Mouse (Mus musculus) spleen, adult 12 weeks (tissue): ENCODE results near the gene Dock8.

Experiments
- DNase-seq: peaks from one replicate; pipeline ENCODE4 v3.0.0; 2022; ENCODE audit warnings: low spot score

Dock8 gene

DNA sequence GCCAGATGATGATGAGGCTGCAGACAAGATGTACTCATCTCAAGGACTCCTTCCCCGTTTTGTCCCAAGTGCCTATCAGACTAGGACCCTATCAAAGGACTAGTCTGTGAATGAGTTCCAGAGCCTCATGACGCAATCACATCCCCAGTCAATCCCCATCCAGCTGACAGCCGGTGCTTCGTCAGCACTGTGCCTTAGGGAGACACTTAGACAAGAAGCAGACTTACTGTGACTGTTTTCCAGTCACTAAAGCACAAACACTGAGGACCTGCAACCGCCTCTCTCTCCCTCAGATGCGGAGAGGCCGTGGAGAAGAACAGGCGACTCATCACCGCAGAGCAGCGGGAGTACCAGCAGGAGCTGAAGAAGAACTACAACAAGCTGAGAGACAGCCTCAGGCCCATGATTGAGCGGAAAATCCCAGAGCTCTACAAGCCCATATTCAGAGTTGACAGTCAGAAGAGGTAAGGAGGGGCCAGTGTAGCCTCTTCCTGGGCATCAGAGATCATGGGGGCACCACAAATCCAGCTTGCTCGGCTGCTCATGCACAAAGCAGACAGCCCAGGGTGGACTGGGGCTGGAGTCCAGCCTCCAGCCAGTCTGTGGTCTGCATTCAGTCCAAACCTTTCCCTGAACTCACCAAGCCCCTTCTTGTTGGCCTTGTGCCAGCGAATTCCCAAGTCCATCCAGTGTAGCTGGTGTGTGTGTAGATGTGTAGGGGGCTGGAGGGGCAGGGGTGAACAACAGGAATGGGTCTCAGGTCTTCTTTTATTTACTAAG is 200.9 kb downstream of the Dock8 start:
- DNase-seq, result no peak

DNA sequence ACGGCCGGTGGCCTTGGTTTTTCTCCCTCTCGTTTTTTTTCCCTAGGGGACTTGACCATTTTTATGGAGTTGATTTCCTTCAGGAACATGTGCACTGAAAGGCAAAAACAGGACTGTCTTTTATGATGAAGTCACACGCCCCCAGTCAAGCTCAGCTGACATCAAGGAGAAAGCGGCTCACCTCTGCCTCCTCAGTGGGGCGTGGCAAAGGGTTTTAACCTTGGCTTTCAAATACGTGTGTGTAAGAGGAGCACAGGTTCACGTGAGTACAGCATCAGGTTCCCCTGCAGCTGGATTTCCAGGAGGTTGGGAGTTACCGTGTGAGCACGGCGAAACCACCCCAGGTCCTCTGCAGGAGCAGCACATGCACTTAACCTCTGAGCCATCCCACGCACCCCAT is 203.7 kb downstream of the Dock8 start:
- DNase-seq, result no peak

DNA sequence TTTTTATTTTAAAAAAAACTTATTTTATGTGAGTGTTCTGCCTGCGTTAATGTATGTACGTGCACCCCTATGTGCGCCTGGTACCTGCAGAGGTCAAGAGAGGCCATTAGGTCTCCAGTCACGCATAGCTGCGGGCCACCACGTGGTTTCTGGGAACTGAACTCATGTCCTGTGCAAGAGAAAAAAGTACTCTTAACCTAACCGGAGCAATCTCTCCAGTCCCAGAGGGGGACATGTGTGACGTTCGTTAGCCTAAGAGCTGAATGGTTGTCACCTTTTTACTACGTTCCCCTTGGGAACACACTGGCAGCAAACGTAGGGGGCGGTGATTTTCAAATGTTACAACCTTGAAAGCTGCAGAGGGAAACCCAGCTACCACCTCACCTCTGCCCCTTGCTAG is 207.6 kb downstream of the Dock8 start:
- DNase-seq, result no peak

DNA sequence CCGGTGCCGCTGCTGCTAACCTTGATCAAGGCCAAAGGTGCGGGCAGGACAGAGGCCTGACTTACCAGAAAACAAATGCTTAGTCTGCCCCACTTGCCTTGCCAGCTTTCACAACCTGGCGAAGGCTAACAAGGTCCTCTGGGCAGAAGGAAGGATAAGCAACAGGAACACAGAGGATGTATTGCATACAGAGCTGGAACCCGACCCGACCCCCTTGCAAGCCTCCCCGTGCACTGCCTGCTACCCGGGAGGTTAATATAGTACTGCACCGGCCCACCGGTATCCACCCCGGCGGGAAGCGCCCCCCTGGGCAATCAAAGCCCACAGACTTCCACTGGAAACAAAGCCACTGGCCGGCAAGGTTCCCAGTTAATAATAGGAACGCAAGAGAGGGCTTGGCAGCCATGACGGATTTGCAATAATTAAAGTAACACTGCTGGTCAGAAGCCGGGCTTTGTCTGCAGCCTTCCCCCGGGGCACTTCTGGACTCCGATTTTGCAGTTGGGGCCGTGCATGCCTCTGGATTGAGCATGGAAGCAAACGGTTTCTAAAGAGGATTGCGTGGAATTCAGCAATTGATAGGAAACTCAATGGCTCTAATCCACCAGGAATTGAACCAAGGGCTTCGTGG is 208.5 kb downstream of the Dock8 start:
- DNase-seq, result no peak

DNA sequence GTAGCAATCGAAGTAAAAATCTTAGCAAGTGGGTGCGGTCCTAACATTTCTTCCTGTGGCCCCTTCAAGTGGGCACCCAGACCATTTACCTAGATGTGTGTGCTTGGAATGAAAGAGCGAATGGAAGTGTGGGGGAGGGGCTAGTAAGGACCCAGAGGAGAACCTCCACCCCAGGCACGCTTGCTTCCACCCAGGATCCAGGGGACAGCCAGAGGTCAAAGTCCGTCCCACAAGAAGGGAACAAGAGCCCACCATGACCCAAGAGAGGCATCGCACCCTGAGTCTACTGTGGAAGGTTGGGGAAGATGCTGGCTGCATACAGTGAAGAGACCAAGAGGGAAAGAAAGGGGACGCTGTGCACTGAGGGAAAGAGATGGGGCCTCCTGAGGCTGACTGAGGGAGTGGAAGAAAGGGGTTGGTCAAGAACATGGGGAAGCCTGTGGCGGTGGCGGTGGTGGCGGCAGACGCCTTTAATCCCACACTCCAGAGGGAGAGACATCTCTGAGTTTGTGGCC is 209.3 kb downstream of the Dock8 start:
- no peak for DNase-seq

DNA sequence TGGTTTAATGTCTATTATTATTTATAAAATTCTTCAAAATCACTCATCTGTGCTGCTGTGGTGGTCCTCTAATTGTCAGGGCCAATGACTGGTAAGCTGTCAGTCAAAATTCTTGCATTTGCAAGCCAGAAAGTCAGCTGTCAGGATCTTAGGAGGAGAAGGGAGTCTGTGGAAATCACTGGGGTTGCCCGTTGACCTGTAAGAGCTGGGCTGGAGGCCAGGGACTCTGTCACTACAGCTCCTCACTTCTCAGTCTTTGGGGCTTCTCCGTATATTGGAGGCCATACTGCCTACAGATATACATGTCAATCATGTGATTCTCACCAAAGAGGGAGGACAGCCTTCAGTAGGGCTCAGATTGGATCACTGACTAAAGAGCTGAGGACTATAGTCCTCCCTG is 221.3 kb downstream of the Dock8 start:
- no peak for DNase-seq

DNA sequence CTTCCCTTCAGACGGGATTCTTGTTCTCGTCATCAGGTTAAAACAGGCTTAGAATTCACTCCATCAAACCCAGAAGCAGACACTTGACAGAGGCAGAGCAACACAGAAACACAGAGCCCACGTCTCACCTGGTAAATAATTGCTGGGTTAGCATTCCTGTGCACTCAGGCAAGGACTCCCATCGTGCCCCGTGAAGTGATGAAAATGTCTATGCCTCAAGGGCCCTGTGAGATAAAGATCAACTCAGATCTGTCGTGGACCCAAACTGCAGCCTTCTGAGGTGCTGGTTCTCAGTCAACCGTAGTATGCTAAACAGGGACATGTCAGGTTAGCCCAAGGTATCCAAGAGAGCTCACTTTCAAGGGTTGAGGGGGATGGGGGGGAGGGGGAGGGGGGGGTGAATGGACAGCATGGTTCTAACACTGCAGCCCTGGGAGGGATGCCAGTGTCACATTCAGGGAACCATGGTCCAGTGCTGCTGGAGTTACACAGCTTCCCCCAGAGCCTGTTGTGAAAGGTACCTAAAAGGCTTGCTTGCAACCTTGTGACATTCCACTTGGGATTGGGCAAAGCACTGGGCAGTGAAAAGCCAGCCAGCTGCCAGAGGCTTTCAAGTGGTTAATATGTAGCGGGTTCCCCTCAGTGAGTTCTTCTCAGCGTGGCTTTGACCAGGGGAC is 222.8 kb downstream of the Dock8 start:
- no peak for DNase-seq

DNA sequence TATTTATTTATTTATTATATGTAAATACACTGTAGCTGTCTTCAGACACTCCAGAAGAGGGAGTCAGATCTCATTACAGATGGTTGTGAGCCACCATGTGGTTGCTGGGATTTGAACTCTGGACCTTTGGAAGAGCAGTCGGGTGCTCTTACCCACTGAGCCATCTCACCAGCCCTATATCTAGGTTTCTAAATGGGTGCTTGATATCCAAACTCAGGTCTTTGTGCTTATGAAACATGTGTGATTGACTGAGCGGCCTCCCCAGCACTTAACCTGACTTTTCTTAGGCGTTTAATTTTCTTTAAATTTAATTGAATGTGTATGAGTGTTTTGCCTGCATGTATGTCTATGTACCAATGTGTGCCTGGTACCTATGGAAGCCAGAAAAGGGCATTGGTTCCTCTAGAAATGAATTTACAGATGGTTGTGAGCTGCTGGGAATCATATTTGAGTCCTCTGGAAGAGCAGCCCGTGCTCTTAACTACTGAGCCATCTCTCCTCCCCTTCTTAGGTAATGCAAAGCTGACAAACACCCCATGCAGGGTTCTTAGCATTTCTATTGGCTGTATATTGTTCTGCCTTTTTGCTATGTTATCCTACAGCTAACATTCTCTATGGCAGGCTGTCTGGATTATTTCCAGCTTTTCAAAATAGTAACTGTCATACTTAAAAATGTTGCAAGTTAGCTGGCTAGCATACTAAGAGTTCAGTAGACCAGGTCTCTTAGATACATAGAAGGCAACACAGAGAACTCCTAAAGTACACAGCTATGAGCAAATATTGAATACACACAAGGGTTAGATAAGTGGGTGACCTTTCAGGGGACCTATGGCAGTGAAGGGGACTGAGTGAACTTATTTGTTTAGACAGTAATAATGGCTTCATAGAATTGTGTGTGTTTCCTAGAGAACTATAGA is 231.0 kb downstream of the Dock8 start:
- no peak for DNase-seq

DNA sequence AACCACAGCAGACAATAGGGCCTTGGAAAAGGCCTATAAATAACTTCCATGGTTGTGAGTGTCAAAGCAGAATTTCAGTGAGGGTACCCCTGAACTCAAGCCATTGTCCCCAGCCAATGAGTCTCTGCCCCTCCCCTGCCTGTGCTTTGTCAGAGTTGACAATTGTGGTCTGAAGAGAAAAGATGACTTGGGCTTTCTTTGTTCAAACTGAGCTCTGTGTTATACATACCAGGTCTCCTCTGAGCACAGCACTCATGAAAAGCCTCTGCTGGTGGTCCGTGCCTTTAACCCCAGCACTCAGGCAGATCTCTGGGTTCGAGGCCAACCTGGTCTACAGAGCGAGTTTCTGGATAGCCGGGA is 231.6 kb downstream of the Dock8 start:
- no peak for DNase-seq

DNA sequence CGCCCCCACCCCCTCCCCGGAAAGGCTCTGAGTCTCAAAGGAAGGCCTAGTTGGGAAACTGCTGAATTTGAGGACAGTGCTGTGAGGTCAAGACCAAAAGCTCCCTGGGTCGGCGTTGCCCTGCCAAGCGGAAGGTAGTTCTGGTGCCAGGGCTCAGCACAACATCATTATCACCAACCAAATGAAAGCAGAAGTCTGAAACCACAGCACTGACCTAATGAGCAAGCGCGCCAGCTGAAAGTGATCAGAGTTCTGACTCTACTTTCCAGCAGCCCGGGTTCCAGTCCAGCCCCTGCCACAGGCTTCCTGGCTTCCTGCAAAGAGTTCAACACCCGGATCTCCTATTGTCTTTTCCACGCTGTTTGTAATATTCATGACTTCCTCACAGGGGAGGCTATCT is 232.7 kb downstream of the Dock8 start:
- DNase-seq, result no peak

DNA sequence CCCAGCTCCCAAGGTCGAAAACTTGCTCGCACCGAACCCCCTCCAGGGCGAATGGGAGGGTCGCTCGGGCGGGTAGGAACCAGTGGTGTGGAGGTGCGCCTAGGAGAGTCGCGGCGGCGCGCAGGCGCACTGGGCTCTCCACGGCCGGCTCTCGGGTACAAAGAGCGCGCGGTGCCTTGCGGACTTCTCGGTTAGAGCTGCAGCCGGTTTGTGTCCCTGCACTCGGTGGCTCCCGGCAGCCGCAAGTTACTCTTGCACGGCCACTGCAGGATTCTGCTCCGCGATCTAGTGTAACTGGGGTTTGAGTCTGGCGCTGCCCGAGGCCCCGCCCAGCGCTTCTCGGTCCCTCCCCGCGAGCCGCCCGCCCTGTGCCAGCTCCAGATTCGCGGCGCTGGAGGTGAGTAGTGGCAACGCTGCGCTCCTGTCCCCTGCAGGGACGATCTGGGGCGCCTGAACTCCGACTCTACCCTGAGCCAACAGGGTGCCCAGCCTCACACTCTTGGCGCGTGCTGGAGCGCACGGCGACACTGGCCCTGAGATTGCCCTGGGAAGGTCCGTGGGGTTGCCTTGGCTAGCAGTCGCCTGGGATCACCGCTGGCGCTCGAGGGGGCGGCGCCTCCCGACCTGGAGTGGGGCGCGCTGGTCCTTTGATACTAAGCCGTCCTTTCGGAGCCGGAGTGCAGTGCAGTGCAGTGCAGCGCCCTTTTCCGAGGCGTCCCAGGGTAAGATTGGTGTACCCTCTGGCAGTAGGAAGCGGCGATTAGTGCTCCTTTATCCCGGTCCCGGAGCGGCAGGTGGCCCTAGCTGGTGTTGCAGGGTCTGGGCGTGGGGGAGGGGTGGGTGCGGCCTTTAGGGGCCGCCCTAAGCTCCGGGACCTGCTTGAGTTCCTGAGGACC is 237.5 kb downstream of the Dock8 start, which contains the start of gene Kank1:
Gene Kank1, plus strand, starts transcription at position 380 of the 896 bp plus-strand sequence.
- DNase-seq, result no peak

DNA sequence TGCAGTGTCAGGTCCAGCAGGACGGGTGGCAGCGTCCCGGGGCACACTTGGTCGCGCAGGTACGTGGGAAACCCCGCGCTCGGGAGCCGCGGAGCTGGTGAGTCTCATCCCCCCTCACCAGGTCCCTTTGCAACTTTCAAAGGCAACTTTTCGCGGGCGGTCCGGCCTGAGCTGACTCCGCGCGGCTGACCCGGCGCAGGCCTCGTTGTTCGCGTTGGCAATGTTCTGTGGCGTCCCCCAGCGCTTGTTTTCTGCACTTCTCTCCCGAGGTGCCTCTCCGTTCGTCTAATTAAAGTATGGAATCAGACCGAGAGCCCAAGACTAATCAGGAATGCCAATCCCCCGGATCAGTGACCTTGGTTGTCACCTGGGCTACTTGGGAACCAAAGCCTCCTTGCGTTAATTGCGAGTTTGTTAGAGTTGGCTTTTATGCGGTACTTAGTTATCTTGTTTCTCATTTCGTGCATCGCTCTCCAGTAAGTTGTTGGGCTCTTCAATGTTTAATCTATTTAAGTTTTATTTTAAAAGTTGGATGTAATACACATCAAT is 238.2 kb downstream of the Dock8 start:
- no peak for DNase-seq

DNA sequence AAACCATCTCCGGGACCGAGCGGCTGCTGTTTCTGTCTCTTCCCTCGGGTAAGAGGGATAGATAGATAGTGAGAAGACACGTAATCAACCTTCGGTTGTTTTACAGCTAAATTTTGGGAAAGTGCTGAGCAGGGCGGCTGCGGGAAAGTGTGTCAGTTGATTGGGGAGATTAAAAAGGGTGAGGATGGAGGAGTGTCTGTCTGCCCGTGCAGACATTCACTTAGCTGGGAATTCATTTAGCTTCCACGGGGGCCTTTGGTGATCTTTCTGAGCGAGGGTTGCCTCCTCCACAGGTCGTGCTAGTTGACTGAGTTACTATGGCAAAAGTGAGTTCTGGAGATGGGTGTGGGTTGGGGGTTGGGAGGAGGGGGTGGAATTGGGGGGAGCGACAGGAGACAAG is 238.8 kb downstream of the Dock8 start:
- DNase-seq, result no peak

DNA sequence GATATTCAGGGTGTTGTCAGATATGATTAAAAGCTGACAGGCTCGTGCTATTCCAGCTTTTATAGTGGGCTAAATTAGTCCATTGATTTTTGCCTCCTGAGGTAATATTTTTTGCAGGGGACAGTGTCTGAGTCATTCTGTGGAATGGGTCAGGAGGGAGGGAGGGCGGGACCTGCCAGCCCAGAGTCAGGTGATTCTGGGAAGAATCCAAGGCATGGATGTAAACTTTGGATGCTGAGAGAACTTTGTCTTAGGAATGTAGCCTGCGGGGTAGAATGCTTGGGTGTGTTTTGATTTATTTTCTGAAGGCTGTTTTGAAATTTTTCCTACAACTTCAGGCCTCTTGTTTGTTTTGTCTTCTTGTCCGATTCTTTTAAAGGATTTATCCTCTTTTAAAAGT is 244.2 kb downstream of the Dock8 start:
- no peak for DNase-seq

DNA sequence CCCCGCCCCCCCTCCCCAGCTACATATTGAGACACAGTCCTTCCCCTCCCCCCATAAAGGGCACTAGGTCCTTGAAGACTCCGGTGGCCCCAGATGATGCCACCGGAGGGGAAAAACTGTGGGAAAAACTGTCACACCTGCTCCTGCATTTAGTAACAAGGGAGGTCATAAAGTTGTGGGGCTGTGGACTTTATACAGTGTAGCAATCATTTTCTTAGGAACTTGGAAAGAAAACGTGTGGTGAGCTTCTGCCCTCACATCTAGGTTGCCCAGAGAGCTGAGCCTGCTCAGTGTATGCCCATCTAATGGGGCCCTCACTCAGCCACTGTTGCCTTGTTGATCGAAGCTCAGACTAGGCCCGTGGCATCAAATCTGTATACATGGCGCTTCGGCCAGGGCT is 246.7 kb downstream of the Dock8 start:
- DNase-seq, result no peak

DNA sequence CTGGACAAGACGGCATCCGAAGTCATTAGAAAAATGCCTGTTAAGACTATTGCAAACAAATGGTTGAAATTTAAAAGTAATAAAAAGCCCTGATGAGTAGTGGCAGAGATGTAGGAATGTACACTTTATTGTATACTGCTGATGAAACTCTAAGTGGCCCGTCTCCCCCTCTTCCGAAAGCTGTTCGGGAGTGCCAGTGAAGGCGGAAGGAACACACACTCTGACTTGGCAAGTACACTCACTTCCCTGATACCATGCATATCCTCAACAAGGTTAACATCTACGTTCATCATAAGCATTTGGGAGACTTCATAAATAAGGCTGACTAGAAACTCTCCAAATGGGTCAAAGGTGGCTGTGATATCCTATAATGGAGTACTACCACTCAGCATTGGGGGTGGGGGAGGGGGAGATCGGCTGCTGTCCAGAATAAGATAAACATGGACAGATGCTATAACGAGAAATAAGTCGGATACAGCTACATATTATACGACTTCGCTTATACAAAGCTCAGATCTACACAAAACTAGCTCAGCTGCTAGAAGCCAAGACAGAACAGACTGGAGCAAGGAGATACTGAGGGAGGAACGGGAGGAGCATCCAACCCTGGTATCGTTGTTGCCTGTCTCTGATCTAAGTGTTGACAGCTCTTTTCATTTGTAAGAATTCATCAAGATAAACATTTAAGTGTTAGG is 248.7 kb downstream of the Dock8 start:
- DNase-seq, result no peak

DNA sequence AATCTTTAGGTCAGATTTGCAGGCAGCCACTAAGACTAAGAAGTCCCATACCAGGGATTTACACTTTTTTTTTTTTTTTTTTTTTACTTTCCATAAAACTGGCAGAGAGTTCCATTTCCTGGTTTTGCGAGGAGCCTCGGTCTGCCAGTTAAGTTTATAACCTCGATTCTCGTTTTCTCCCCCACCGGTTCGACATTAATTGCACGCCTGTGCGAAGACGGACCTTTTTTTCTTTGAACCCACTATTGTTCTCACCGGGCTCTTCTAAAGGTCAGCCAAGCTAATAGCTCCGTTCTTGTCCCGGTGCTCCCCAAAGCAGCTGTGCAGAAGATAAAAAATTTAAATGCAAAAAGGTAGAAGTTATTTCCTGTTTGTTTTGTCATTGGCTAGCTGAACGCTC is 249.9 kb downstream of the Dock8 start:
- no peak for DNase-seq

DNA sequence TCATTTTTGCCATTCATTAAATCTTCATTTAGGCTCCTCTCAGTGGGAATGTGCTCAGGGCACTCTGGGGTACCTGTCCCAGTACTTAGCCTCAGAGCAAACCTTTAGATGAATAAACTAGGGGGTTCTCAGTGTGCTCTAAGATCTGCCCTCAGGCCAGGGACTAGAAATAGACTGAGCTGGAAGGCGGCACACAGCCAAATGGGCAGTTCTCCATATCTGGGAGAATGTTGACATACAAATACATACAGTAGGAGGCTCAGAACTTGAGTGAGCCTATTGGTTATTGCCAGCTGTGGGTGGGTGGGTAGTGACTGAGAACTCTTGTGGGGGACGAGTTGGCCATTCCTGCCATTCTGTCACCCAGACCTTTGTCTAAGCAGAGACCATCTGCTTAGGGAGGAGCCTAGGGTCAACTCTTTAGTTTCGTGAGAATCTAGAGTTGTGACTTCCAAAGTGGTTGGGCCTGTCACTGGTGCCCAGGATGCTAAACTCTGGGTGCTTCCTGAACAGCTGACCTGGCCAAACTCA is 252.3 kb downstream of the Dock8 start:
- no peak for DNase-seq
